Mouse (Mus musculus) midbrain, embryonic 14.5 days (tissue): Measurements from ENCODE around the gene Fbll1. TPM values are rescaled to one million over a fixed set of nuclear protein-coding genes. Genes with fewer than 3 reads are reported as not detected.

Source experiments
- ATAC-seq: fragments of 200-750 bp; cut with Nextera tagmentation; 2 replicates; pipeline ENCODE4 v1.8.0; 2017; ENCODE audit warnings: moderate number of reproducible peaks, moderate library complexity; ENCODE audit not compliant: low FRiP score, low TSS enrichment
- DNase-seq: peaks from one replicate; pipeline ENCODE4 v3.0.0-alpha.2; 2015
- H3K27ac ChIP-seq: fragments of 300-500 bp; sonication (generic); replicated peaks from 2 replicates; pipeline ENCODE4 v1.5.1; 2014; ENCODE audit warnings: mild to moderate bottlenecking, low read depth, low read length, moderate library complexity
- H3K27me3 ChIP-seq: fragments of 300-500 bp; sonication (generic); 2 replicates; pipeline ENCODE4 v1.6.1; 2014; ENCODE audit warnings: low read length, control low read depth, mixed read lengths; ENCODE audit not compliant: control insufficient read depth, insufficient read depth
- H3K36me3 ChIP-seq: fragments of 300-500 bp; sonication (generic); 2 replicates; pipeline ENCODE4 v1.6.1; 2014; ENCODE audit warnings: low read length, control low read depth; ENCODE audit not compliant: control insufficient read depth, insufficient read depth
- H3K4me1 ChIP-seq: fragments of 300-500 bp; sonication (generic); 2 replicates; pipeline ENCODE4 v1.6.1; 2014; ENCODE audit warnings: mild to moderate bottlenecking, antibody characterized with exemption, low read length, control low read depth; ENCODE audit not compliant: control insufficient read depth, insufficient read depth
- H3K4me2 ChIP-seq: fragments of 300-500 bp; sonication (generic); 2 replicates; pipeline ENCODE4 v1.6.1; 2014; ENCODE audit warnings: mild to moderate bottlenecking, low read length, moderate library complexity
- H3K4me3 ChIP-seq: fragments of 300-500 bp; sonication (generic); replicated peaks from 2 replicates; pipeline ENCODE4 v1.5.1; 2014; ENCODE audit warnings: low read depth, low read length
- H3K9ac ChIP-seq: fragments of 300-500 bp; sonication (generic); replicated peaks from 2 replicates; pipeline ENCODE4 v1.6.1; 2014; ENCODE audit warnings: mild to moderate bottlenecking, low read length, moderate library complexity
- H3K9me3 ChIP-seq: fragments of 300-500 bp; sonication (generic); 2 replicates; pipeline ENCODE4 v1.6.1; 2016; ENCODE audit warnings: low read length, control low read depth, mixed read lengths; ENCODE audit not compliant: control insufficient read depth
- WGBS: fragments of 180-500 bp; shearing (Covaris S2); extraction: QIAGEN DNeasy Blood & Tissue Kit; methylation state at CpG from one replicate; pipeline ENCODE4 v1.1.7; 2014; 5-methylcytosine and 5-hydroxymethylcytosine counted together
- microRNA counts: library from miRNA; unstranded; fragments of <30 nt; microRNA quantifications from one replicate; lab custom pipeline; 2016
- microRNA-seq: library from miRNA; unstranded; fragments of <30 nt; microRNA quantifications from one replicate; pipeline ENCODE4, GENCODE M21; 2016
- polyA plus RNA-seq: library from polyadenylated mRNA; unstranded; fragments of >200 nt; fragmentation: Nextera tagmentation; extraction: Ambion mirVana; gene quantifications from 2 replicates; pipeline ENCODE4 v1.2.1, GENCODE M21; 2014

Gene Fbll1
- polyA plus RNA-seq, 1 experiment from 2014 or later, result 24.7 TPM

- no peaks in the 10 kb centered on the region for H3K36me3 ChIP-seq
- H3K4me2 ChIP-seq, result no peak overlapping the region
- WGBS, result 86% methylated on average over 11 of the region's 11 CpGs
- H3K27ac ChIP-seq, result no peak overlapping the region
- no peak for ATAC-seq
- no peak for DNase-seq
- no peaks in the 10 kb centered on the region for H3K4me1 ChIP-seq
- no peaks in the 10 kb centered on the region for H3K27me3 ChIP-seq
- no peaks in the 10 kb centered on the region for H3K9me3 ChIP-seq
- no peak overlapping the region for H3K9ac ChIP-seq
- no peak overlapping the region for H3K4me3 ChIP-seq
These were observed 42.0 kb downstream of the Fbll1 start for GRCm38 (mm10) chr11:35756411-35757303.

- Histone ChIP-seq H3K4me2 (no peak overlapping the region), H3K27ac (no peak overlapping the region), H3K4me1 (no peaks in the 10 kb centered on the region), H3K9ac (no peak overlapping the region), H3K36me3 (no peaks in the 10 kb centered on the region), H3K9me3 (no peaks in the 10 kb centered on the region), H3K27me3 (no peaks in the 10 kb centered on the region), H3K4me3 (no peak overlapping the region)
- DNase-seq (no peak), ATAC-seq (no peak)
- 47% methylated on average over 6 of the region's 6 CpGs for WGBS
These were observed 43.1 kb downstream of the Fbll1 start for GRCm38 (mm10) chr11:35755546-35755945.

GRCm38 (mm10) chr11:35754906-35755418 lies 43.7 kb downstream of the Fbll1 start:
- Histone ChIP-seq H3K4me3 (no peak overlapping the region), H3K9me3 (no peaks in the 10 kb centered on the region), H3K36me3 (no peaks in the 10 kb centered on the region), H3K4me1 (no peaks in the 10 kb centered on the region), H3K27ac (no peak overlapping the region), H3K9ac (no peak overlapping the region), H3K4me2 (no peak overlapping the region), H3K27me3 (no peaks in the 10 kb centered on the region)
- ATAC-seq, result no peak
- DNase-seq, result no peak
- WGBS, result 80% methylated on average over 4 of the region's 4 CpGs

- H3K4me1 ChIP-seq, result no peaks in the 10 kb centered on the region
- H3K36me3 ChIP-seq, result no peaks in the 10 kb centered on the region
- H3K9ac ChIP-seq, result no peak overlapping the region
- no peaks in the 10 kb centered on the region for H3K27me3 ChIP-seq
- no peak overlapping the region for H3K4me2 ChIP-seq
- ATAC-seq, result no peak
- H3K27ac ChIP-seq, result no peak overlapping the region
- no peak overlapping the region for H3K4me3 ChIP-seq
- no peak for DNase-seq
- no peaks in the 10 kb centered on the region for H3K9me3 ChIP-seq
- WGBS, result 79% methylated on average over 8 of the region's 8 CpGs
These were observed 48.1 kb downstream of the Fbll1 start for GRCm38 (mm10) chr11:35750578-35750977.

MicroRNA genes within 50 kb of the gene (microRNA counts, 519-probe panel; counts per million panel counts)
- microRNA mmu-miR-103 (lab: Ali Mortazavi, UCI), result 7,285 counts per million, percentile 92 among the panel's probes with 10 or more counts

Small RNA genes within 50 kb of the gene (microRNA-seq; reads per million reads assigned to microRNA genes)
- gene Mir103-1, result 12.1 reads per million, percentile 36 among the genes with 10 or more reads in this experiment

Other genes with a start within 250 kb of the Fbll1 start
- 29.0 and 36.8 TPM in 2 replicates for gene Pank3, start 29.4 kb downstream of the Fbll1 start, polyA plus RNA-seq
- gene Rars, start 35.6 kb upstream of the Fbll1 start, polyA plus RNA-seq, result 72.0 and 73.1 TPM in 2 replicates
- 8.8 and 10.3 TPM in 2 replicates for gene Wwc1, start 181.6 kb upstream of the Fbll1 start, polyA plus RNA-seq